Mouse (Mus musculus) kidney, adult 8-10 months (tissue): ENCODE data around the gene Fam196b.

Source experiments
- DNase-seq, 2 experiments: peaks; one replicate each; pipeline ENCODE4 v3.0.0; 2022

The Fam196b gene

GRCm38 (mm10) chr11:34415884-34416618 lies 101.4 kb downstream of the Fam196b start:
- DNase-seq: no peak

GRCm38 (mm10) chr11:34416619-34416979 lies 102.0 kb downstream of the Fam196b start:
- DNase-seq: no peak

DNA sequence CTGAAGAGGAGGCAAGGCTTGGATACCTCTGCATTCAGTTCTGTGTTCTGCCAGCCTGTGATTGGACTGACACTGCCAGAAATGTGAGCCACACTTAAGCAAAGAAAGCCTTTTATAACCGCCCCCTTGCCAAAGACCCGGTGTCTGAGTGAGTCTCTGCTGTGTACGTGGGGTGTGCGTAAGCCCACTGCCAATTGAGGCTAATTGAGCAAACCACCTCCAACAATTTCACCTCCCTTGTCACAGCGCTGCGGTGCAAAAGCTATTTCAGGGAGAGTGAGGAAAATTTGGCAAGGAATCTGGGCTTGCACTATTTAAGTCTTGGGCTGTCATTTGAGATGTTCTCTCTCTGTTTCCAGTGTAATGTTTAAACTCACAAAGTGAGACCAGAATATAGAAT lies 106.4 kb downstream of the Fam196b start:
- DNase-seq: no peak

DNA sequence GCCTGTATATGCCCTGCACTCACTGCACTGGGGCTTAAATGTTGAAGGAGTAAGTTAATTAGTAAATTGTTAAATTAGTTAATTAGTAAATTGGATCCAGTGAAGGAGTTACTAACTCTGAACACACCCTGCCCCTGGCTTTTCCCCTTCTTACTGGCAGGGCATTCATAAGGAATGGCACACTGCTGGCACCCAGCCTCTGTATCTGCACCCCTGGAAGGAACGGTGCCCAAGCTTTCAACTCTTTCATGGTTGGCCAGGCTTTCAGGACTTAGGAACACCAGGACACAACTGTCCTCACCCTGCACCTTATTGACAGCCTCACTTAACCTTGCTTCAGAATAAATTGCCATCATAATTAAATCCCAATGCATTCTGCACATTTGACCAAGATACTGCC lies 109.9 kb downstream of the Fam196b start:
- peak; percentile 63 to 76 for DNase-seq

DNA sequence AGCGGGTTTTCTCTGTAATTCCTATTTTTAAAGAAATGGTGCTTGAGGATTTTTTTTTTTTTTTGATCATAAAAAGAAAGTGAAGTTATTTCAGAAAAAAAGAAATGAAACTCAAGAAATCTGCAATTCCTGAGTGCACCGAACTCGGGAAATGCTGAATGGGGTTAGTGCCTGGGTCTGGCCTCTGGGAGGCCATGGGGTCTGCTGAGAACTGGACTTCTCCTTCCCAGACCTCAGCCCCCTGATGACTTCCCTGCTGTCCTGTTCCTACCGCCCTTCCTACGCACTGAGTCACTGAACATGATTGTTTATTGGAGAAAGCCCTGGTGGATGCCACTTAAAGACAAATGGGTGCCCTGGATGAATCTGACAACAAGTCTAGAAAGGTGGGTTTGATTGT lies 112.6 kb downstream of the Fam196b start:
- no peak for DNase-seq

DNA sequence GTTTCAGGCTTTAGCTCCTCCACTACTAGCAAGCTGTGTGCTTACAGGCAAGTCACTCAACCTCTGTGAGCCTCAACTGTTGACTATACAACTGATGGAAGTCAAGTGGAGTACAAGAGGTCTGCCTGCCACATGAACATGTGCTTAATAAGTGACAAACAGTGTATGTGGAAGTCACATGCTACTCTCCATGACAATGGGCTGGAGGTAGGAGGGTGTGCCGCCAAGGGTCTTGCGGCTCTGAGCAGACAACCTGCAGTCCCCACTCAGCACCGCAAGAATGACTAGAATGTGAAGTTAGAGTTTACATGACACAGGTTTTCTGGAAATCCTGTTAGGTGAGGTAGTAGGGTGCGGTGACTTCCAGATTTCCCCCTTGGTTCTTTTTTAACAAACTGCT lies 116.3 kb downstream of the Fam196b start:
- DNase-seq: no peak

DNA sequence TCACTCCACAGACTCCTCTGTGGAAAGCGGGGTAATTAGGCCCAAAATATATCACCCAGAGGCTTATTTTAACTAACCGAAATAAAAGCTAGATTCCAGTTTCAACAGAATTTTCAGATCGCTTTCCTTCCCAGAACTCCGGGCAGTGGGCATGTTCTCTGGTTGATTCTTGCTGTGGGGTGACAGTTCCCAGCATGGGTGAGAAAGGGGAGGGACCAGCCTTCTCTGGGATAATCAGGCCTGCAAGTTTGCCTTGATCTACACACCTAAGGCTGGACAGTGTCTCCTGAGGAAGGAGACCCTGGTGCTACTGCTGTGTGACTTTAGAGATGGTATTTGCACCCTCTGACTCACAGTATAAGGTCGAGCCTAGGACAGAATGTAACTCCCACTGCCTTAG lies 116.7 kb downstream of the Fam196b start:
- no peak for DNase-seq

GRCm38 (mm10) chr11:34431978-34432377 lies 117.4 kb downstream of the Fam196b start:
- DNase-seq: no peak

- no peak for DNase-seq
Observed at GRCm38 (mm10) chr11:34437446-34437845, 122.8 kb downstream of the Fam196b start.

- no peak for DNase-seq
Observed at GRCm38 (mm10) chr11:34438429-34438828, 123.8 kb downstream of the Fam196b start.

- DNase-seq: peak in 1 of 2 experiments; percentile 29
Observed at GRCm38 (mm10) chr11:34447891-34448290, 133.3 kb downstream of the Fam196b start.

DNA sequence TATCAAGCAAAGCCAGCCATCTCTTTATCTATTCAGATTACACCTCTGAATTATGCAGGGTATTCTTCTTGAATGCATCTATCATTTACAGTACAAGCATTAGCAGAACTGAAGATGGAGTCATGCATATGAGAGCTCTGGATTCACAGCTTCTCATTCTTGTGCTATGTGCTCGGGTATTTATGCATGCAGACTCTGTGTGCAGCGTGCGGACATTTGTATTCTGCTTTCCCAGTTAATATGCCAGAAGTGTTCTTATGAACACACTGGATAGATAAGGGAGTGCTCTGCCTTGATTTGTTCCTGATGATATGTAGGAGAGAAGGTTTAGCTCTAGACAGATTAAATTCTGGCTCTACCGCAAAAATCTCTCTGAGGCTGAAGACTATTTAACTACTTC lies 135.3 kb downstream of the Fam196b start:
- DNase-seq: no peak

- DNase-seq: no peak
Observed at GRCm38 (mm10) chr11:34467056-34467455, 152.4 kb downstream of the Fam196b start.

- DNase-seq: peak; percentile 25 to 50
Observed at GRCm38 (mm10) chr11:34468571-34468970, 153.9 kb downstream of the Fam196b start.

- DNase-seq: peak; percentile 50 to 70
Observed at GRCm38 (mm10) chr11:34469792-34470191, 155.2 kb downstream of the Fam196b start.
